Mouse (Mus musculus) CH12.LX (cell line): ENCODE data around the gene Gm20388. TPM values are rescaled to one million over a fixed set of nuclear protein-coding genes. Genes with fewer than 3 reads are reported as not detected.
A peak's percentile ranks its signal among the peaks of the same experiment; 100 is the strongest.

Experiments used
- DNase-seq: peaks from one replicate; pipeline ENCODE4 v3.0.0-alpha.2; 2013; ENCODE audit errors: extremely low read depth
- H3K27ac ChIP-seq: 2 replicates; pipeline ENCODE4 v1.5.1; 2012; ENCODE audit warnings: low read depth, mild to moderate bottlenecking, control low read depth, moderate library complexity; ENCODE audit not compliant: insufficient read depth
- H3K27me3 ChIP-seq: replicated peaks from 2 replicates; pipeline ENCODE3; 2012; ENCODE audit warnings: inconsistent platforms
- H3K36me3 ChIP-seq, 2 experiments: replicated peaks in 1 of 2; 2 replicates each; pipeline versions ENCODE3 to v1.6.1; 2012; ENCODE audit warnings: inconsistent platforms in 1 of 2, low read length in 1 of 2, mild to moderate bottlenecking in 1 of 2, mixed read lengths in 1 of 2, moderate library complexity in 1 of 2; ENCODE audit not compliant: control insufficient read depth in 1 of 2, insufficient read depth in 1 of 2
- H3K4me1 ChIP-seq, 2 experiments: 2 replicates each; pipeline ENCODE4 v1.6.1; 2012; ENCODE audit warnings: inconsistent platforms in 1 of 2, moderate library complexity in 1 of 2; ENCODE audit not compliant: insufficient read depth in 2 of 2, control insufficient read depth in 1 of 2
- H3K4me2 ChIP-seq: 2 replicates; pipeline ENCODE4 v1.6.1; 2012; ENCODE audit warnings: low read depth, mild to moderate bottlenecking, control low read depth; ENCODE audit not compliant: poor library complexity, insufficient read depth, severe bottlenecking
- H3K4me3 ChIP-seq, 3 experiments: fragments of 150-350 bp in 1 of 3; sonication (generic) in 1 of 3; replicated peaks in 1 of 3; 2 replicates each; pipeline versions ENCODE3 to v1.5.1; 2011 to 2012; ENCODE audit warnings: low read depth in 2 of 3, low read length in 2 of 3, mild to moderate bottlenecking in 2 of 3, moderate library complexity in 2 of 3, control low read depth in 1 of 3, improper control_type of control experiment in 1 of 3, inconsistent platforms in 1 of 3, mixed read lengths in 1 of 3; ENCODE audit not compliant: poor library complexity in 1 of 3
- H3K79me2 ChIP-seq: replicated peaks from 2 replicates; pipeline ENCODE4 v1.6.1; 2012; ENCODE audit warnings: mild to moderate bottlenecking, moderate library complexity; ENCODE audit not compliant: control insufficient read depth, poor library complexity, insufficient read depth, severe bottlenecking; ENCODE audit errors: extremely low read depth
- H3K9ac ChIP-seq: 2 replicates; pipeline ENCODE4 v1.6.1; 2012; ENCODE audit warnings: low read depth, mild to moderate bottlenecking, control low read depth, moderate library complexity; ENCODE audit not compliant: insufficient read depth
- H3K9me3 ChIP-seq: replicated peaks from 2 replicates; pipeline ENCODE3; 2012; ENCODE audit warnings: low read length, inconsistent platforms, mixed read lengths
- BHLHE40 ChIP-seq: IDR thresholded peaks from 2 replicates; pipeline ENCODE4 v1.6.1; 2011; ENCODE audit warnings: mild to moderate bottlenecking, low read depth, low read length, improper control_type of control experiment
- CHD1 ChIP-seq: IDR thresholded peaks from 2 replicates; pipeline ENCODE4 v1.6.1; 2012; ENCODE audit warnings: low read depth, low read length, improper control_type of control experiment, inconsistent platforms
- CTCF ChIP-seq, 2 experiments: IDR thresholded peaks in 1 of 2; conservative IDR thresholded peaks in 1 of 2; 2 replicates each; pipeline ENCODE4 v1.5.1; 2011 to 2012; ENCODE audit warnings: low read depth in 2 of 2, low read length in 2 of 2, improper control_type of control experiment in 1 of 2, inconsistent platforms in 1 of 2, mild to moderate bottlenecking in 1 of 2, moderate library complexity in 1 of 2
- ELF1 ChIP-seq: IDR thresholded peaks from 2 replicates; pipeline ENCODE4 v1.6.1; 2014; ENCODE audit warnings: low read depth, mild to moderate bottlenecking, inconsistent platforms, low read length, improper control_type of control experiment
- EP300 ChIP-seq: IDR thresholded peaks from 2 replicates; pipeline ENCODE4 v1.6.1; 2011; ENCODE audit warnings: low read length, improper control_type of control experiment
- ETS1 ChIP-seq: conservative IDR thresholded peaks from 2 replicates; pipeline ENCODE4 v1.6.1; 2012; ENCODE audit warnings: low read depth, mild to moderate bottlenecking, inconsistent platforms, low read length, improper control_type of control experiment, moderate library complexity
- HCFC1 ChIP-seq: IDR thresholded peaks from 2 replicates; pipeline ENCODE4 v1.6.1; 2012; ENCODE audit warnings: low read depth, mild to moderate bottlenecking, inconsistent platforms, low read length, improper control_type of control experiment
- IRF4 ChIP-seq: IDR thresholded peaks from 2 replicates; pipeline ENCODE4 v1.6.1; 2014; ENCODE audit warnings: low read depth, mild to moderate bottlenecking, inconsistent platforms, low read length, improper control_type of control experiment
- JUN ChIP-seq: IDR thresholded peaks from 2 replicates; pipeline ENCODE4 v1.6.1; 2011; ENCODE audit warnings: low read depth, mild to moderate bottlenecking, low read length, improper control_type of control experiment, moderate library complexity; ENCODE audit not compliant: insufficient read depth
- JUND ChIP-seq: conservative IDR thresholded peaks from 2 replicates; pipeline ENCODE4 v1.6.1; 2011; ENCODE audit warnings: low read depth, low read length, improper control_type of control experiment
- KAT2A ChIP-seq: IDR thresholded peaks from 2 replicates; pipeline ENCODE4 v1.6.1; 2012; ENCODE audit warnings: low read length, improper control_type of control experiment, inconsistent platforms; ENCODE audit not compliant: insufficient replicate concordance
- MAX ChIP-seq: IDR thresholded peaks from 2 replicates; pipeline ENCODE4 v1.6.1; 2011; ENCODE audit warnings: low read length, improper control_type of control experiment
- MEF2A ChIP-seq: IDR thresholded peaks from 2 replicates; pipeline ENCODE4 v1.6.1; 2014; ENCODE audit warnings: low read depth, mild to moderate bottlenecking, inconsistent platforms, low read length, improper control_type of control experiment, borderline replicate concordance
- MXI1 ChIP-seq: IDR thresholded peaks from 2 replicates; pipeline ENCODE4 v1.6.1; 2011; ENCODE audit warnings: mild to moderate bottlenecking, low read depth, low read length, improper control_type of control experiment
- MYC ChIP-seq: IDR thresholded peaks from 2 replicates; pipeline ENCODE4 v1.6.1; 2011; ENCODE audit warnings: low read depth, mild to moderate bottlenecking, improper control_type of control experiment, low read length
- NRF1 ChIP-seq: IDR thresholded peaks from 2 replicates; pipeline ENCODE4 v1.6.1; 2014; ENCODE audit warnings: low read depth, mild to moderate bottlenecking, inconsistent platforms, low read length, improper control_type of control experiment, moderate library complexity
- PAX5 ChIP-seq: IDR thresholded peaks from 2 replicates; pipeline ENCODE4 v1.6.1; 2012; ENCODE audit warnings: low read length, inconsistent platforms, mixed read lengths
- POLR2AphosphoS2 ChIP-seq: IDR thresholded peaks from 2 replicates; pipeline ENCODE4 v1.6.1; 2011; ENCODE audit warnings: low read depth, low read length, improper control_type of control experiment
- RAD21 ChIP-seq: IDR thresholded peaks from 2 replicates; pipeline ENCODE4 v1.6.1; 2011; ENCODE audit warnings: low read depth, mild to moderate bottlenecking, low read length, improper control_type of control experiment, moderate library complexity
- RCOR1 ChIP-seq: conservative IDR thresholded peaks from 2 replicates; pipeline ENCODE4 v1.6.1; 2012; ENCODE audit warnings: low read depth, mild to moderate bottlenecking, inconsistent platforms, low read length, improper control_type of control experiment
- SIN3A ChIP-seq: IDR thresholded peaks from 2 replicates; pipeline ENCODE4 v1.6.1; 2012; ENCODE audit warnings: low read length, improper control_type of control experiment, inconsistent platforms
- SMC3 ChIP-seq: IDR thresholded peaks from 2 replicates; pipeline ENCODE4 v1.6.1; 2011; ENCODE audit warnings: low read depth, low read length, improper control_type of control experiment
- TCF12 ChIP-seq: IDR thresholded peaks from 2 replicates; pipeline ENCODE4 v1.6.1; 2014; ENCODE audit warnings: low read depth, mild to moderate bottlenecking, inconsistent platforms, low read length, improper control_type of control experiment
- UBTF ChIP-seq: IDR thresholded peaks from 2 replicates; pipeline ENCODE4 v1.6.1; 2012; ENCODE audit warnings: low read depth, mild to moderate bottlenecking, inconsistent platforms, low read length, improper control_type of control experiment, moderate library complexity
- USF1 ChIP-seq: IDR thresholded peaks from 2 replicates; pipeline ENCODE4 v1.6.1; 2014; ENCODE audit warnings: low read depth, mild to moderate bottlenecking, inconsistent platforms, low read length, improper control_type of control experiment
- USF2 ChIP-seq: conservative IDR thresholded peaks from 2 replicates; pipeline ENCODE4 v1.6.1; 2011; ENCODE audit warnings: low read depth, low read length, improper control_type of control experiment
- ZC3H11A ChIP-seq: IDR thresholded peaks from 2 replicates; pipeline ENCODE4 v1.6.1; 2012; ENCODE audit warnings: low read depth, mild to moderate bottlenecking, inconsistent platforms, low read length, improper control_type of control experiment
- ZKSCAN1 ChIP-seq: IDR thresholded peaks from 2 replicates; pipeline ENCODE4 v1.6.1; 2012; ENCODE audit warnings: low read depth, inconsistent platforms, low read length, improper control_type of control experiment, borderline replicate concordance
- dilution Hi-C: fragments of 300-500 bp; cut with MboI; formaldehyde crosslinking; loops from 2 replicates; pipeline ENCODE4 v1.14.3; 2020; ENCODE audit warnings: low sequenced_read_pairs; ENCODE audit not compliant: extremely low pct_unique_long_range_greater_than_20kb, extremely low pct_ligation_motif_present
- in situ Hi-C: fragments of 300-500 bp; cut with MboI; formaldehyde crosslinking; loops from 3 replicates; pipeline ENCODE4 v1.14.3; 2019; ENCODE audit warnings: low sequenced_read_pairs, low pct_ligation_motif_present, low pct_unique_long_range_greater_than_20kb, mixed read lengths
- polyA plus RNA-seq: library from polyadenylated mRNA; unstranded; fragments of >175 nt; gene quantifications from 2 replicates; pipeline ENCODE4 v1.2.1, GENCODE M21; 2012; ENCODE audit warnings: low read depth; ENCODE audit not compliant: insufficient read length
- total RNA-seq, 2 experiments: library from RNA; depleted of rRNA; stranded (reverse); fragments of 300-350 nt in 1 of 2; fragments of >200 nt in 1 of 2; gene quantifications; 2 replicates each; pipeline ENCODE4 v1.2.3; 2012 to 2014

The Gm20388 gene
- total and polyA plus RNA-seq, 3 experiments = 14.8 to 26.3 (median 22.2) TPM

- Histone ChIP-seq H3K79me2 (peaks cover 15% of the 10 kb centered on the region), H3K27ac (no peak overlapping the region), H3K4me3 (no peak overlapping the region), H3K27me3 (no peaks in the 10 kb centered on the region), H3K9me3 (no peaks in the 10 kb centered on the region), H3K4me2 (no peak overlapping the region), H3K36me3 (peaks cover 60 to 92% of the 10 kb centered on the region in 2 experiments), H3K4me1 (peaks cover 27 to 79% of the 10 kb centered on the region in 2 experiments), H3K9ac (no peak overlapping the region)
- TF ChIP-seq SIN3A (no peak), JUND (no peak), MEF2A (no peak), BHLHE40 (no peak), MXI1 (no peak), USF1 (no peak), MAX (no peak), ETS1 (no peak)
- DNase-seq = no peak
- dilution Hi-C loops = no loop called here
- in situ Hi-C loops = no loop called here
Observed at GRCm38 (mm10) chr8:122423659-122424058, 2513.0 kb downstream of the Gm20388 start.

DNA sequence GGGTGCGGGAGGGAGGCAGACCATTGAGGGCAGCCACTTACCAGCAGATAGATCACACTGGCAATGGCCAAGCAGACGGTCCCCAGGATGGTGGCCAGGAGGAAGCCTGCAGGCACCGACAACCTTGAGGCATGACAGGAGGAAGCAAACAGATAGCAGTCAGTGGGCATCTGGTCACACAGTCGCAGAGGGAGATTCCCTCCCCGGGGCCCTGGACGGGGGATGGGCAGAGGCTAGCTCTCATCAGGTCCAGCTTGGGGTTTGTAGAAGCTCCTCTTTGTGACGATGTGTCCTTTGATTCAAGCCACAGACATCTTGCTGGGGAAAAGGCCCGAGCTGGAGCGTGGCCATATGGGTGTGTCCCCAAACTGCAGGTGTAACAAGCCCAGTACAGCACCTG lies 2515.5 kb downstream of the Gm20388 start:
- no peak overlapping the region for H3K4me3 ChIP-seq
- in situ Hi-C loops = loop anchor here (25.0 kb wide), 1 partner anchor 839 kb away; the partner anchor contains the start of genes Fbxo31 and Map1lc3b

DNA sequence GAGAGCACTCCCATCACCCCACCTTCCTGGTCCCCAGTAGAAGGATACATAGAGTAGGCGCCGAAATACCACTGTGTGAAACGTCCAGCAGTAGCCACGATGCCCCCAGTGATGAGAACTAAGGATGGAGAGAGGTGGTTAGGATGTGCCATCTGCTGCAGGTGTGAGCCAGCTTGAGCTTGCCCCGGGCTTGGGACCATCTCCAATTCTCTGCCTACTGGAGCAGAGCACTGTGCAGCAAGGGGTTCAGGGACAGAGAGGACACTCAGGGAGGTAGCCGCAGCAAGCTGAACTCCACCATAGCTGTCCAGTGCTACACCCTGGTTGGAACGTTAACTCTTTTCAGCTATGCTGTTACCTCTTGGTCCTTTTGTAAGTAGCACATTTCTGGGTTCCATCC lies 2517.0 kb downstream of the Gm20388 start:
- H3K4me2 ChIP-seq = no peak overlapping the region
- in situ Hi-C loops = loop anchor here (25.0 kb wide), 1 partner anchor 840 kb away; the partner anchor contains the start of genes Fbxo31 and Map1lc3b
- H3K79me2 ChIP-seq = peaks cover 44% of the 10 kb centered on the region
- H3K4me1 ChIP-seq = peaks cover 30 to 68% of the 10 kb centered on the region in 2 experiments
- no peak for DNase-seq
- no peak overlapping the region for H3K9ac ChIP-seq
- H3K27me3 ChIP-seq = no peaks in the 10 kb centered on the region
- H3K36me3 ChIP-seq = peaks cover 52 to 72% of the 10 kb centered on the region in 2 experiments
- no peaks in the 10 kb centered on the region for H3K9me3 ChIP-seq
- H3K4me3 ChIP-seq = peak overlapping the region in 1 of 3 experiments; percentile 0
- peak overlapping the region; percentile 25; the same call in 1 of the 2 replicates for H3K27ac ChIP-seq
- dilution Hi-C loops = no loop called here
- no peak for TF ChIP-seq ZC3H11A
- TF ChIP-seq HCFC1 = no peak
- no peak for TF ChIP-seq ZKSCAN1
- TF ChIP-seq IRF4 = no peak
- no peak for TF ChIP-seq RCOR1
- TF ChIP-seq USF2 = no peak
- TF ChIP-seq CHD1 = no peak
- no peak for TF ChIP-seq POLR2AphosphoS2
- no peak for TF ChIP-seq RAD21
- TF ChIP-seq USF1 = no peak
- TF ChIP-seq CTCF (conservative IDR thresholded peaks at IDR 0.05 in 1 of 2, IDR thresholded peaks at IDR 0.05 in 1 of 2; ENCODE audit: low read depth in 2 of 2, low read length in 2 of 2) = no peak
- TF ChIP-seq SMC3 = no peak
- no peak for TF ChIP-seq SIN3A
- TF ChIP-seq ELF1 = no peak
- TF ChIP-seq ETS1 = no peak
- no peak for TF ChIP-seq MYC
- no peak for TF ChIP-seq KAT2A
- no peak for TF ChIP-seq EP300

More for the DNA sequence above, 2515.5 kb downstream of the Gm20388 start:
- DNase-seq = peak; percentile 21
- H3K9ac ChIP-seq = no peak overlapping the region
- no peaks in the 10 kb centered on the region for H3K9me3 ChIP-seq
- no peak overlapping the region; the same call in 1 of the 2 replicates for H3K27ac ChIP-seq
- H3K4me2 ChIP-seq = no peak overlapping the region
- no peaks in the 10 kb centered on the region for H3K27me3 ChIP-seq
- TF ChIP-seq JUN (no peak), UBTF (no peak), ELF1 (peak; percentile 17; the same call in 1 of the 2 replicates), TCF12 (peak; percentile 29; the same call in 1 of the 2 replicates), MEF2A (no peak), MXI1 (no peak), PAX5 (no peak), SMC3 (no peak), NRF1 (no peak)
- H3K79me2 ChIP-seq = peaks cover 34% of the 10 kb centered on the region
- peaks cover 33 to 82% of the 10 kb centered on the region in 2 experiments for H3K4me1 ChIP-seq
- dilution Hi-C loops = no loop called here
- peaks cover 54 to 84% of the 10 kb centered on the region in 2 experiments for H3K36me3 ChIP-seq
